Mouse (Mus musculus) gonadal fat pad, adult 2 months (tissue): Measurements from ENCODE around the gene Gpatch3. TPM values are rescaled to one million over a fixed set of nuclear protein-coding genes. Genes with fewer than 3 reads are reported as not detected.

Experiments used
- DNase-seq: peaks from one replicate; pipeline ENCODE4 v3.0.0-alpha.2; 2012; ENCODE audit warnings: low read depth
- polyA plus RNA-seq: library from polyadenylated mRNA; depleted of rRNA; stranded (reverse); fragments of >200 nt; gene quantifications from 2 replicates; pipeline ENCODE4 v1.2.3, GENCODE M21; 2012; rRNA removed

The Gpatch3 gene
- polyA plus RNA-seq, 1 experiment = 4.2 TPM

- no peak for DNase-seq
Observed at GRCm38 (mm10) chr4:133619473-133620136, 45.1 kb downstream of the Gpatch3 start.

- DNase-seq = no peak
Observed at GRCm38 (mm10) chr4:133620668-133621067, 46.1 kb downstream of the Gpatch3 start.

GRCm38 (mm10) chr4:133622161-133622695, 47.7 kb downstream of the Gpatch3 start:
- DNase-seq = no peak

- DNase-seq = no peak
Observed at GRCm38 (mm10) chr4:133624830-133625229, 50.3 kb downstream of the Gpatch3 start.

GRCm38 (mm10) chr4:133625621-133626071, 51.1 kb downstream of the Gpatch3 start:
- no peak for DNase-seq

- DNase-seq = no peak
Observed at GRCm38 (mm10) chr4:133626221-133626620, 51.7 kb downstream of the Gpatch3 start.

GRCm38 (mm10) chr4:133626621-133627020, 52.1 kb downstream of the Gpatch3 start:
- no peak for DNase-seq

GRCm38 (mm10) chr4:133627039-133627438, 52.5 kb downstream of the Gpatch3 start:
- DNase-seq = no peak

GRCm38 (mm10) chr4:133628517-133628916, 54.0 kb downstream of the Gpatch3 start:
- DNase-seq = no peak

- DNase-seq = no peak
Observed at GRCm38 (mm10) chr4:133629191-133629590, 54.6 kb downstream of the Gpatch3 start.

GRCm38 (mm10) chr4:133630326-133630920, 55.9 kb downstream of the Gpatch3 start:
- DNase-seq = no peak

GRCm38 (mm10) chr4:133631071-133631768, 56.7 kb downstream of the Gpatch3 start:
- no peak for DNase-seq

GRCm38 (mm10) chr4:133631769-133632411, 57.3 kb downstream of the Gpatch3 start:
- DNase-seq = no peak

GRCm38 (mm10) chr4:133632483-133633327, 58.2 kb downstream of the Gpatch3 start:
- DNase-seq = no peak

GRCm38 (mm10) chr4:133633332-133634042, 58.9 kb downstream of the Gpatch3 start:
- DNase-seq = no peak

Other genes with a start within 250 kb of the Gpatch3 start
- gene Wdtc1, start 221.3 kb upstream of the Gpatch3 start, polyA plus RNA-seq = 31.8 and 40.8 TPM in 2 replicates
- gene Slc9a1, start 205.0 kb upstream of the Gpatch3 start, polyA plus RNA-seq = 29.3 and 39.6 TPM in 2 replicates
- gene Tent5b, start 94.6 kb upstream of the Gpatch3 start, polyA plus RNA-seq = 4.6 and 5.2 TPM in 2 replicates
- gene Trnp1, start 76.2 kb upstream of the Gpatch3 start, polyA plus RNA-seq = 4.2 and 5.2 TPM in 2 replicates
- 19.2 and 33.4 TPM in 2 replicates for gene Kdf1, start 55.8 kb upstream of the Gpatch3 start, polyA plus RNA-seq
- 43.9 and 66.0 TPM in 2 replicates for gene Nudc, start 28.7 kb upstream of the Gpatch3 start, polyA plus RNA-seq
- not detected in 2 replicates for gene Nr0b2, start 21.4 kb upstream of the Gpatch3 start, polyA plus RNA-seq
- gene Gpn2, start 9.6 kb downstream of the Gpatch3 start, polyA plus RNA-seq = 27.7 and 39.1 TPM in 2 replicates
- 29.2 and 32.6 TPM in 2 replicates for gene Sfn, start 27.4 kb downstream of the Gpatch3 start, polyA plus RNA-seq
- gene Zdhhc18, start 75.4 kb downstream of the Gpatch3 start, polyA plus RNA-seq = 20.3 and 28.7 TPM in 2 replicates
- gene Pigv, start 97.9 kb downstream of the Gpatch3 start, polyA plus RNA-seq = 13.3 and 14.5 TPM in 2 replicates
- 29.7 and 49.4 TPM in 2 replicates for gene Arid1a, start 182.0 kb downstream of the Gpatch3 start, polyA plus RNA-seq